Mouse (Mus musculus) erythroblast, embryonic 14.5 days (primary cell): Measurements from ENCODE around the gene Ddx20.

ENCODE experiments used
- GATA1 ChIP-seq: IDR thresholded peaks from 2 replicates; pipeline ENCODE4 v1.6.1; 2012; ENCODE audit warnings: low read length, inconsistent platforms, mixed read lengths
- TAL1 ChIP-seq: IDR thresholded peaks from 3 replicates; pipeline ENCODE4 v1.6.1; 2012; ENCODE audit warnings: low read length, inconsistent platforms, mixed read lengths

DNA sequence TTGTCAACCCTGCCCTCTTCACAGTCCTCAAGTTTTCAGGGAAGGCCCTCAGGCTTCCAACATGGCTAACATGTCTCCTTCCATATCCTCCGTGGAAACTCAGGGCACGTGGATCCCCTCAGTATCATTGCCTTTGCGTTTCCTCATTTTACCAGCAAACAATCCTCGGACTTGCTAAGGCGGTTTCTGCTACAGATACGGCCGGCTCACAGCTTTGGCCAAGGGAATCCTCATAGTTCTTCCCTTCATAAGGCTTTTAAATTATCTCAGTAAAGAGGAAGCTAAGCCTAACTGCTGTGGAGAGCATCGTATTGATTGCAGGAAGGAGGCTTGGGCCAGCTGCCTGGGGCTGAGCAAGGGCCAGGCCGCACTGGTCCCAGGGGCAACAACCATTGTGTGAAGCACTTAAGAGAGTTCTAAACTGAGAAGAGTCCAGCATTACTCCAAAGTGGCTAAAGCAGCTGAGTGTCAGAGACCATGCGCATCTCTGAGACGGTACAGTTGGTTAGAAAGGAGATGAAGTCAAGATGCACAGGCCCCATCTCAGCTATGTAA, 32.3 kb downstream of the Ddx20 start:
- TF ChIP-seq GATA1 = no peak
- no peak for TF ChIP-seq TAL1
